Mouse (Mus musculus) liver, embryonic 13.5 days (tissue): Measurements from ENCODE around the gene Gpr176. TPM values are rescaled to one million over a fixed set of nuclear protein-coding genes. Genes with fewer than 3 reads are reported as not detected.

Experiments used
- ATAC-seq: fragments of 200-750 bp; cut with Nextera tagmentation; 2 replicates; pipeline ENCODE4 v1.8.0; 2017; ENCODE audit warnings: low read depth, mild to moderate bottlenecking, moderate number of reproducible peaks, moderate library complexity
- DNase-seq: peaks from one replicate; pipeline ENCODE4 v3.0.0; 2022
- H3K27ac ChIP-seq: fragments of 300-500 bp; sonication (generic); 2 replicates; pipeline ENCODE4 v1.5.1; 2015; ENCODE audit warnings: moderate library complexity, mild to moderate bottlenecking, inconsistent platforms
- H3K27me3 ChIP-seq: fragments of 300-500 bp; sonication (generic); 2 replicates; pipeline ENCODE4 v1.6.1; 2015; ENCODE audit warnings: mild to moderate bottlenecking, inconsistent platforms
- H3K36me3 ChIP-seq: fragments of 300-500 bp; sonication (generic); 2 replicates; pipeline ENCODE4 v1.6.1; 2015; ENCODE audit warnings: mild to moderate bottlenecking, inconsistent platforms
- H3K4me1 ChIP-seq: fragments of 300-500 bp; sonication (generic); replicated peaks from 2 replicates; pipeline ENCODE4 v1.6.1; 2015; ENCODE audit warnings: inconsistent platforms
- H3K4me2 ChIP-seq: fragments of 300-500 bp; sonication (generic); 2 replicates; pipeline ENCODE4 v1.6.1; 2015; ENCODE audit warnings: inconsistent platforms, mild to moderate bottlenecking, moderate library complexity
- H3K4me3 ChIP-seq: fragments of 300-500 bp; sonication (generic); replicated peaks from 2 replicates; pipeline ENCODE4 v1.5.1; 2015; ENCODE audit warnings: mild to moderate bottlenecking, inconsistent platforms
- H3K9ac ChIP-seq: fragments of 300-500 bp; sonication (generic); 2 replicates; pipeline ENCODE4 v1.6.1; 2015; ENCODE audit warnings: mild to moderate bottlenecking, inconsistent platforms
- H3K9me3 ChIP-seq: fragments of 300-500 bp; sonication (generic); replicated peaks from 2 replicates; pipeline ENCODE4 v1.6.1; 2016; ENCODE audit warnings: inconsistent platforms
- WGBS: fragments of 180-500 bp; shearing (Covaris S2); methylation state at CpG from one replicate; pipeline ENCODE4 v1.1.7; 2015; ENCODE audit not compliant: insufficient replicate concordance; 5-methylcytosine and 5-hydroxymethylcytosine counted together
- polyA plus RNA-seq: library from polyadenylated mRNA; unstranded; fragments of >200 nt; fragmentation: Nextera tagmentation; extraction: Ambion mirVana; gene quantifications from 2 replicates; pipeline ENCODE4 v1.2.1, GENCODE M21; 2015

Gpr176 gene
- polyA plus RNA-seq, 1 experiment from 2014 or later: 0.38 TPM

DNA sequence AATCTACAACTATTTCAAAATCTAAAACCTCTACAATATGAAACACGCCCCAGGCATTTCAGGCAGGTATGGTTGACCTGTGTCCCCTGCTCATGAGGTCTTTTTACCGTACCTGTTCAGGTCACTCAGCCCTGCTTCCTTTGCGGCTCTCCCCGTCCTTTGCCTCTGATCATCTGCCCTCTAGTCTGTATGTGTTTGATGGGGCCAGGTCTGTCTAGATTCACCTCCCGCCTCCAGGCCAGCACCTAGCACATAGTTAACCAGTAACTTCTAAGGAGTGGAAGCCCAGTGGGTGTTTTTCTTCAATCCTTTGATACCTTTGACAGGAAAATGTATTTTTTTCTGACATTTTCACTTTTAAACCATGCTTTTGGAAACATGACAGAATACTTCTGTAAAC, 26.5 kb upstream of the Gpr176 start:
- no peak for DNase-seq
- no peak overlapping the region for H3K9ac ChIP-seq
- no peak overlapping the region for H3K4me3 ChIP-seq
- peak; percentile 54 for ATAC-seq
- H3K27ac ChIP-seq: no peak overlapping the region
- H3K36me3 ChIP-seq: peaks cover 13% of the 10 kb centered on the region; the same call in 1 of the 2 replicates
- no peaks in the 10 kb centered on the region for H3K27me3 ChIP-seq
- peaks cover 12% of the 10 kb centered on the region for H3K4me1 ChIP-seq
- no peaks in the 10 kb centered on the region for H3K9me3 ChIP-seq
- 63% methylated on average over 5 of the region's 5 CpGs for WGBS
- H3K4me2 ChIP-seq: no peak overlapping the region

DNA sequence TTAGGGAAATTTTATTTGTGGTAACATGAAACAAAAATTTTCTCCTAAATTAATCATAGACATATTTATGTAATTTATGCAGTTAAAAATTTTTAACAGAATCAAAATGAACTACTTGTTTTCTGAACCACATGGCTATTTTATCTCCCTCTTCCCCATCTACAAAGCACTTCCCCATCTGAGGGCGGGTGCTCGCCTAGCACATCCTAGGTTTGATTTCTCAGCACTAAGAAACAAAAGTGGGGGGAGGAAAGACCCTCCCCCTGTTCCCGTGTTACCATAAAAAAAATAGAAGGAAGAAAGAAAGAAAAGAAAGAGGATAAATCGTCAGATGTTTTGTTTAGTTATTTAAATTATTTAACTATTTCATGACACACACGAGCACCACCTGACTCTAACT, 18.0 kb upstream of the Gpr176 start:
- Histone ChIP-seq H3K36me3 (no peaks in the 10 kb centered on the region), H3K4me2 (no peak overlapping the region), H3K4me3 (no peak overlapping the region), H3K27me3 (no peaks in the 10 kb centered on the region), H3K27ac (no peak overlapping the region), H3K9me3 (no peaks in the 10 kb centered on the region), H3K9ac (no peak overlapping the region), H3K4me1 (peaks cover 34% of the 10 kb centered on the region)
- ATAC-seq: no peak
- DNase-seq: no peak
- 33% methylated on average over 5 of the region's 5 CpGs for WGBS

DNA sequence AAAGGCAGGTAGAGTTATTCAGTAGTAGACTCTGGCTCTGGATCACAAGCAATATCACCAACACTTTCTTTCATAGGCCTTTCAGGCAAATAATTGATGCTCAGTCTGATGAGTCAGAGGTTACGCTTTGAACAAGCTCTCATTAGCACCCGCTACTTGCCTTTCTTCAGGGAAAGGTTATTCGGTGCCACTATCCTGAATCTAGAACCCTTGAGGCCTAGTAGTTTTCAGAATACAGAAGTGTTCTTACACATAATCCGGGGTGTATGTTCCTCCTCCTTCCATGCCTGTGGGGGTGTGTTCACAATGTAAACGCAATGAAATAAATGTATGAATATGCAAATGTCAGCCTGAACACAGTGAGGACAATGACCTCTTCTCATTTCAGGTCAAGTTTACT, 16.9 kb upstream of the Gpr176 start:
- Histone ChIP-seq H3K9ac (no peak overlapping the region), H3K4me3 (peak overlapping the region; percentile 7; the same call in 1 of the 2 replicates), H3K27me3 (no peaks in the 10 kb centered on the region), H3K4me1 (peaks cover 34% of the 10 kb centered on the region), H3K4me2 (peak overlapping the region; percentile 89), H3K27ac (peak overlapping the region; percentile 14; the same call in 1 of the 2 replicates), H3K36me3 (no peaks in the 10 kb centered on the region), H3K9me3 (no peaks in the 10 kb centered on the region)
- ATAC-seq (no peak), DNase-seq (no peak)
- WGBS: 75% methylated on average over 5 of the region's 5 CpGs

DNA sequence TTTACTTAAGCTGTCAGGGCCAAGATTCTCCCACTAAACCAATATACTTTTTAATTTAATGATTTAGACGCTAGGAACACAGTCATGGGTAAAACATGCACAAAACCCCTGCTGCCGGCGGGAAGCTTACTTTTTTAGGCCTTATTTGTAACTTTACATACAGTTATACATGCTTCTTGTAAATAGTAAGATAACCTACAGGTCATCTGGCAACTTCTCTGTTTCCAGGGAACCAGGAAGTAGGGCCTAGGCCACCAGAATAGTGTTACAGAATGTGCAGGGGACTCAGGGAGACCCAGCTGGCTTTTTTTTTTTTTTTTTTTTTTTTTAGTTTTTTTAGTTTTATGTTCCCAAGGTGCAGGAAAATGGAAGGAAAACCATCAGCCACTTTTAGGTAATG, 16.4 kb upstream of the Gpr176 start:
- peak overlapping the region; percentile 89 for H3K9ac ChIP-seq

DNA sequence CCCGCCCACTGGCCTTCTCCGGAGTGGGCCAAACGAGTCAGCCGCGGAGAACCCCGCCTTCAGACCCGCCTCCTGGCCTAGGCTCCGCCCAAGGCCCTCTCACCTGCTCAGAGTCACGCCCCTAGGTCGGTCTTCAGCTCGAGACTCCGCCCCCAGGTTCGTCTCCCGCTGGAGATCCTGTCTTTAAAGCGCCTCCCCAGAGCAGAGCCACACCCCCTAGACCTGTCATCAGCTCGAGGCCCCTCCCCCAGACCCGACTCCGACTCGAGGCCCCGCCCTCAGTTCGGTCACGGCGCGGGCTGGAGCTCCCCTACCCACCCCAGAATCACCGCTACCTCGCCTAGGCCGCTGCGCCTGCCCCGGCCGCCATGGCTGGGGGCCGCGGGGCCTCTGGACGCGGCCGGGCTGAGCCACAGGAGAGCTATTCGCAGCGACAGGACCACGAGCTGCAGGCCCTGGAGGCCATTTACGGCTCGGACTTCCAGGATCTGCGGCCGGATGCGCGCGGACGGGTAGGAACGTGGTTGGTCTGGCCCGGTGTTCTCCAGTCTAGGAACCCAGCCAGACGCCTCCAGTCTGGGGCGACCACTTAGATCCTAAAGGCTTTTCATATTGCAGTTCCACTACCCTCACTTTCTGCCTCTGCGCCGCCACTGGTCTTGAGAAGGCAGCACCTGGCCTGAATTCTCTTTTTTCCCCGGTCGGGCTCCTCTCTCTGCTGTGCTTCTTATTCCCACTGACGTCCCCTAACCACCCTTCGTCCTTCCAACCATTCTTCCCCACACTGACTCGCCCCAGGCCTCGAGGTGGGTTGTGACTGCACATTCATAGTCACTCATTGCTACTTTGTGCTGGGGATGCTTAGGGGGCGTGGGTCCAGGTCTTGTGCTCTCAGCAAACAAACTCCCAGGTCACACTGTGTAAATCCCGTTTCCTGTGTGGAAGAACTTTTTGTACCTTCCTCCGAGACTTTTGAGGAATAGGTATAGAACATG, 15.4 kb upstream of the Gpr176 start, which contains the start of gene Eif2ak4:
TSS of gene Eif2ak4 (plus strand) at position 278 of the 995 bp plus-strand sequence.
- no peaks in the 10 kb centered on the region for H3K36me3 ChIP-seq
- H3K4me2 ChIP-seq: peak within 1 kb of the TSS; percentile 89
- no peaks in the 10 kb centered on the region for H3K27me3 ChIP-seq
- no peaks in the 10 kb centered on the region for H3K9me3 ChIP-seq
- peak within 1 kb of the TSS; percentile 76 for H3K27ac ChIP-seq
- H3K4me3 ChIP-seq: peak within 1 kb of the TSS; percentile 86
- WGBS: under 1% methylated on average over 61 of the region's 61 CpGs
- peak; percentile 100 for DNase-seq
- H3K9ac ChIP-seq: peak within 1 kb of the TSS; percentile 89
- peaks cover 34% of the 10 kb centered on the region for H3K4me1 ChIP-seq
- ATAC-seq: peak; percentile 97

More for the DNA sequence above, 16.4 kb upstream of the Gpr176 start:
- ATAC-seq: no peak
- H3K4me1 ChIP-seq: peaks cover 34% of the 10 kb centered on the region
- no peaks in the 10 kb centered on the region for H3K27me3 ChIP-seq
- no peak for DNase-seq
- peak overlapping the region; percentile 89 for H3K4me2 ChIP-seq
- no peaks in the 10 kb centered on the region for H3K36me3 ChIP-seq
- WGBS: 44% methylated on average over 3 of the region's 3 CpGs
- no peak overlapping the region for H3K27ac ChIP-seq
- H3K4me3 ChIP-seq: peak overlapping the region; percentile 86
- H3K9me3 ChIP-seq: no peaks in the 10 kb centered on the region

DNA sequence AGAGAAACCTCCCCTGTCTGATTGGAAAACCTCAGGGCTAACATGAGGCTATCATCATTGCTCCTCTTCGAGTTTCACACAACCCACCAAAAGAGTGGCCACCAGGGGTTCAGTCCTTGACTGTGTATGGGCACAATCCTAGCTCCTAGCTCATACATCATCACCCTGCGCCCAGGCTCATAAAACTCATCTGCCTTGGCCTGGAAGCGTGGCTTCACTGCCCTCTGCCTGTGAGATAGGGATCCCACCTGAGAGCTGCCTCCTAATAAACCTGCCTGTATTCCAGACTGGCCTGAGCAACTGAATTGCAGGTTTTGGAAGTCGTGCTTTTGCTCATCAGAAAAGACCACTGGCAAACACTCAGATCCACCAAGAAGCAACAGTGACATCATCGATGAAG, 10.2 kb upstream of the Gpr176 start:
- no peaks in the 10 kb centered on the region for H3K36me3 ChIP-seq
- ATAC-seq (no peak), DNase-seq (no peak)
- no peak overlapping the region for H3K27ac ChIP-seq
- peaks cover 3% of the 10 kb centered on the region; the same call in 1 of the 2 replicates for H3K27me3 ChIP-seq
- peaks cover 7% of the 10 kb centered on the region for H3K4me1 ChIP-seq
- WGBS: 53% methylated on average over 5 of the region's 5 CpGs
- H3K9me3 ChIP-seq: no peaks in the 10 kb centered on the region
- H3K4me2 ChIP-seq: no peak overlapping the region
- no peak overlapping the region for H3K4me3 ChIP-seq
- H3K9ac ChIP-seq: no peak overlapping the region

DNA sequence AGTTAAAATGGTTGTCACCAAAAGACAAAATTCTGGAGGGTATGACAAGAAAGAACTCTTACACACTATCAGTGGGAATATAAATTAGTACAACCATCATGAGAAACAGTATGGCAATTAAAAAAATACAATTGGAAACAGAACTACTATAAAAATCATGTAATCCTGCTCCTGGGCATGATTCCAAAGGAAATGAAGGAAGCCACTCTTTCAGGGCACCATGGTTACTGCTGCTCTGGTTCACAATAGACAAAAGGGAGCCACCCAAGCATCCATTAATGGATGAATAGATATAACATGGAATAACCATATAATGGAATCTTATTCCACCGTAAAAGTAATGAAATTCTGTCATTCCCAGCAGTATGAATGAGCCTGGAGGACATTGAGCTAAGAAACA, 6.5 kb upstream of the Gpr176 start:
- Histone ChIP-seq H3K9me3 (no peaks in the 10 kb centered on the region), H3K27me3 (peaks cover 16% of the 10 kb centered on the region), H3K4me3 (no peak overlapping the region), H3K9ac (no peak overlapping the region), H3K4me1 (no peaks in the 10 kb centered on the region), H3K4me2 (no peak overlapping the region), H3K36me3 (no peaks in the 10 kb centered on the region), H3K27ac (no peak overlapping the region)
- ATAC-seq (no peak), DNase-seq (no peak)
- WGBS: 55% methylated on average over 1 of the region's 1 CpGs

DNA sequence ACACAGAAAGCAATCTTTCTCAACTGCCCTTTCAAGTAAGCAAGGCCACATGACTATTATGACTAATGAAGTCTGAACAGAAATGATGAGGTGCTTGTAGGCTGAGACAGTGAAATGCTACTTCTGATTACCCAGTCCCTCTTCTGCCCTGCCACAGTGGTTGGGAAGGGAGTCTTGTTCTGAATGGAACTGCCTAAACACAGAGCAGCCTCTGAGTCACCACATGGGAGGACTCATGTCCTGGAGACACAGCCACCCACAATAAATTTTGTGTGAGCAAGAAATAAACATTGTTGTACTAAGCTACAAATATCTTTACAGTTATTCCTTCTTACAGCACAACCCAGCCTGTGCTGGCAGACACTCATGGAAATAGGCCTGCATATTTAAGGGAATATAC, 2.7 kb upstream of the Gpr176 start:
- peaks cover 17% of the 10 kb centered on the region for H3K4me1 ChIP-seq
- H3K27ac ChIP-seq: no peak overlapping the region

DNA sequence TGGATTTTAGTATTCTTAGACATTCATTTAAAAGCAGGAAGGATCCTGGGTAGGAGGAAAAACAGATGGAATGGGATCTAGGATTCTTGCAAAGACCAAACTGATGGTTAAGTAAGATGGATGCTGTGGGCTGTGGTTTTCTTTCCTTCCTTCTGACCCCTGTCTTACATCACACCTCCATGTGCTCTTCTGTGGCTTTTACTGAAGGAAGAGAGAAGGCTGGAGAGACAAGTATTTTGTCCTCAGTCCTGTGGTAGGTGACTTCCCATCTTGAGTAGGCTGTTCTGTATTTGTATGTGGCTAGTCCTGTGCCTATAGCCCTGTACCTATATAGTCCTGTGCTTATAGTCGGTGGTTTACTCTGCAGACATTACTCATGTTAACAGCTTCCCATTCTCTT, 2.3 kb upstream of the Gpr176 start:
- ATAC-seq (no peak), DNase-seq (no peak)
- Histone ChIP-seq H3K27me3 (peaks cover 50% of the 10 kb centered on the region), H3K4me2 (no peak overlapping the region), H3K9me3 (no peaks in the 10 kb centered on the region), H3K9ac (no peak overlapping the region), H3K27ac (no peak overlapping the region), H3K4me1 (peaks cover 17% of the 10 kb centered on the region), H3K36me3 (no peaks in the 10 kb centered on the region), H3K4me3 (no peak overlapping the region)
- WGBS: 28% methylated on average over 1 of the region's 1 CpGs

More for the DNA sequence above, 2.7 kb upstream of the Gpr176 start:
- no peak overlapping the region for H3K4me3 ChIP-seq
- H3K27me3 ChIP-seq: peaks cover 48% of the 10 kb centered on the region
- no peak for ATAC-seq
- H3K36me3 ChIP-seq: no peaks in the 10 kb centered on the region
- H3K4me2 ChIP-seq: no peak overlapping the region
- H3K9me3 ChIP-seq: no peaks in the 10 kb centered on the region
- H3K9ac ChIP-seq: no peak overlapping the region
- DNase-seq: no peak

DNA sequence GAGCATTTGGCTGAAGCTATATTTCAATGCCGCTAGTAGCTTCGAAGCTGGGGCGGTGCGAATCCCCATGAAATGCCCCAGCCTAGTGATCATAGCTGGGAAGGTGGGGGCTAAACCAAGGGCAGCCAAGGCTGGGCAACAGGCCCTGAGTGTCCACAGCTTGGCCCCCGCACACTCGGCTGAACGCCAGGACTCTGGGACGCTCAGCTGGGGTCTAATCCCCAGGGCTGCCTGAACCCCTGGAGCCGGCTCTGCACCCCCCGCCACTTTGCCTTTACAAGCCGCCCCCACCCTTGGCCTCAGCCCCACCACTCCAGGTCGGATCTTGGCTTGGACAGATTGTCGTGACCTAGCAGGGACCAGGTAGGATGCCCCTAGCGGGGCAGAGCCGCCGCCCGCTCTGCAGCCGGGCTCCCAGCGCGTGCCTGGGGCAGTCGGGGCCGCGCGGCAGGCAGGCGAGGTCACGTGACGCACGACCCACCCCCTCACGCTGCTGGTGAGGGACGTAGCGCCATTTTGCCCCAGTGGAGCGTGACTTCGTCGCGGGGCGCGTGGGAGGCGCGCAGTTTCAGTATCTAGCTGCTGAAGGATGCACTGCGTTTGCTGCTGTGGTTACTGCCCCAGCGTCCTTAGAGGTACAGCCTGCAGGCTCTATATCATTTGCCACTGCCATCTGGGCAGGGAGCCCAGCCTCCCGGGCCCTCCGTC, 507 bp upstream of the Gpr176 start:
- H3K27me3 ChIP-seq: peaks cover 64% of the 10 kb centered on the region
- peak overlapping the region; percentile 39; the same call in 1 of the 2 replicates for H3K9ac ChIP-seq
- no peak overlapping the region for H3K27ac ChIP-seq
- WGBS: 3% methylated on average over 43 of the region's 43 CpGs
- H3K4me3 ChIP-seq: peak overlapping the region; percentile 54
- no peaks in the 10 kb centered on the region for H3K36me3 ChIP-seq
- peaks cover 17% of the 10 kb centered on the region for H3K4me1 ChIP-seq
- H3K4me2 ChIP-seq: peak overlapping the region; percentile 72
- ATAC-seq: peak; percentile 77
- peak; percentile 19 for DNase-seq
- no peaks in the 10 kb centered on the region for H3K9me3 ChIP-seq

DNA sequence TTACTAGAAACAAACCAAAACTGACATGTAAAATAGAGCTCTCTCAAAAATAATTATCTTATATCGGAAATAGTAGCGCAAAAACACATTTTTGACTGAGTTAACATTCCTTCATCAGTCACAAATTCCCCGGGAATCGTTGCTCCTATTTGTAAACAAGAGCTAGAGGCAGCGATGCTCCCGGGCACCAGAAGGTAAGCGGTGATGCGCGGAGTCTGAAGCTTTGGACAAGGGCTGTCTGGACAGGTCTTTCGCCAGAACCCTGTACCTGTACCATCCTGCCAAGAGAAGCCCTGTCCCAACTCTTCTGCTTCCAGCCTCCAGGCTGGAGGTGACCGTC, 688 bp downstream of the Gpr176 start:
- peaks cover 62% of the 10 kb centered on the region for H3K27me3 ChIP-seq
- no peak; the same call in 1 of the 2 replicates for ATAC-seq
- WGBS: 7% methylated on average over 11 of the region's 11 CpGs

More for the DNA sequence above, 688 bp downstream of the Gpr176 start:
- H3K36me3 ChIP-seq: no peaks in the 10 kb centered on the region
- H3K9ac ChIP-seq: no peak overlapping the region
- H3K4me3 ChIP-seq: peak overlapping the region; percentile 54
- H3K4me2 ChIP-seq: peak overlapping the region; percentile 72
- DNase-seq: no peak
- H3K27ac ChIP-seq: no peak overlapping the region
- peaks cover 17% of the 10 kb centered on the region for H3K4me1 ChIP-seq
- H3K9me3 ChIP-seq: no peaks in the 10 kb centered on the region
